Mouse (Mus musculus): Measurements from ENCODE around the gene Usmg5.

DNA sequence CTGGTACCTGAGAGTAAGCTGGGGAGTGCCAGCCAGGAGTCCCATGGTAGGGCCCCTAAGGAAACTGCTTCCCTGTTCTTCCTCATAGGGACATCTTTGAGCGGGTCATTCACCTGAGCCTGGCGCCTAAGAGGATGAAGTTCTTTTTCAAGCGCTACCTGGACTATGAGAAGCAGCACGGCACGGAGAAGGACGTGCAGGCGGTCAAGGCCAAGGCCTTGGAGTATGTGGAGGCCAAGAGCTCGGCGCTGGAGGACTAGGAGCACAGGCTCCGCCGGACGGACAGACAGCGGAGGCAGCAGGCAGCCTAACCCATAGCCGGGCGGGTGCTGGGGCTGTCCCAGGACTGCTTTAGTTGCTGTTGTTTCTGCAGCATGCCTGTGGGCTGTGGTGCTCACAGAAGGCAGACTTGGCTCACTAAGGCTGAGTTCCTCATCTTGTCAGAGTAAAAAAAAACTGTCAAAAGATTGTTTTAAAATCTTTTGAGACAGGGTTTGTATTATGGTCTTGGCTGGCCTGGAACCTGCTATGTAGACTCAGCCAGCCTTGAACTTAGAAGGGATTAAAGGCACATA is 40.2 kb upstream of the Usmg5 start:
- no peak for TF ChIP-seq CTCF (IDR thresholded peaks at IDR 0.05; ENCODE audit: low read depth, low read length)
- TF ChIP-seq POLR2A (IDR thresholded peaks at IDR 0.05; ENCODE audit: borderline replicate concordance, low read depth, low read length): no peak
